Mouse (Mus musculus) G1E-ER4 (cell line): ENCODE data around the gene Osbpl5. TPM values are rescaled to one million over a fixed set of nuclear protein-coding genes. Genes with fewer than 3 reads are reported as not detected.

Experiments used
- GATA1 ChIP-seq: IDR thresholded peaks from one replicate; pipeline ENCODE4 v1.8.0; 2012; ENCODE audit warnings: low read length, inconsistent platforms
- polyA plus RNA-seq: library from polyadenylated mRNA; stranded (reverse); fragments of >175 nt; gene quantifications from 2 replicates; pipeline ENCODE4 v1.2.3, GENCODE M21; 2012

Osbpl5 gene
- polyA plus RNA-seq, 1 experiment: not detected

- TF ChIP-seq GATA1: no peak
These were observed 8.2 kb upstream of the Osbpl5 start for GRCm38 (mm10) chr7:143764876-143765530.

GRCm38 (mm10) chr7:143763794-143764193, 7.0 kb upstream of the Osbpl5 start:
- TF ChIP-seq GATA1: no peak

- TF ChIP-seq GATA1: no peak
These were observed 2.2 kb upstream of the Osbpl5 start for GRCm38 (mm10) chr7:143758956-143759355.

GRCm38 (mm10) chr7:143757696-143758095, 911 bp upstream of the Osbpl5 start:
- no peak for TF ChIP-seq GATA1

- no peak for TF ChIP-seq GATA1
These were observed 224 bp upstream of the Osbpl5 start for GRCm38 (mm10) chr7:143757027-143757390.

- TF ChIP-seq GATA1: no peak
These were observed 1.2 kb downstream of the Osbpl5 start for GRCm38 (mm10) chr7:143755357-143756124.

GRCm38 (mm10) chr7:143753990-143754715, 2.6 kb downstream of the Osbpl5 start:
- no peak for TF ChIP-seq GATA1

GRCm38 (mm10) chr7:143752606-143753005, 4.2 kb downstream of the Osbpl5 start:
- TF ChIP-seq GATA1: no peak

- no peak for TF ChIP-seq GATA1
These were observed 4.7 kb downstream of the Osbpl5 start for GRCm38 (mm10) chr7:143752056-143752455.

GRCm38 (mm10) chr7:143751380-143751779, 5.4 kb downstream of the Osbpl5 start:
- TF ChIP-seq GATA1: no peak

GRCm38 (mm10) chr7:143749045-143749444, 7.7 kb downstream of the Osbpl5 start:
- TF ChIP-seq GATA1: no peak

GRCm38 (mm10) chr7:143748041-143748868, 8.5 kb downstream of the Osbpl5 start:
- no peak for TF ChIP-seq GATA1

- no peak for TF ChIP-seq GATA1
These were observed 16.1 kb downstream of the Osbpl5 start for GRCm38 (mm10) chr7:143740653-143741052.

- TF ChIP-seq GATA1: no peak
These were observed 17.0 kb downstream of the Osbpl5 start for GRCm38 (mm10) chr7:143739511-143740461.
